Mouse (Mus musculus): ENCODE data around the gene Gpr19. TPM values are rescaled to one million over a fixed set of nuclear protein-coding genes. Genes with fewer than 3 reads are reported as not detected.

Gpr19 gene
- 21.9 TPM for total RNA-seq (2023)

GRCm38 (mm10) chr6:134898095-134898965 lies at the start of gene Gpr19:
Gene Gpr19, minus strand, starts transcription at chr6:134898578.

GRCm38 (mm10) chr6:134920190-134921013 lies 22.0 kb upstream of the Gpr19 start, which contains the start of gene Cdkn1b:
Gene Cdkn1b, plus strand, starts transcription at chr6:134920401.

GRCm38 (mm10) chr6:134829786-134830700 lies 68.3 kb downstream of the Gpr19 start, which contains the start of gene Crebl2:
Gene Crebl2, plus strand, starts transcription at chr6:134830154.

Other genes starting within 250 kb of the Gpr19 start
- gene Dusp16, start 106.0 kb downstream of the Gpr19 start, total RNA-seq (2023): 6.7 TPM
- 18.6 TPM for gene Crebl2, start 68.4 kb downstream of the Gpr19 start, total RNA-seq (2023)
- 170 TPM for gene Cdkn1b, start 21.8 kb upstream of the Gpr19 start, total RNA-seq (2023)
- gene Apold1, start 83.1 kb upstream of the Gpr19 start, total RNA-seq (2023): 0.43 TPM
- gene Ddx47, start 113.0 kb upstream of the Gpr19 start, total RNA-seq (2023): 126 TPM
- 0.34 TPM for gene Gprc5a, start 167.1 kb upstream of the Gpr19 start, total RNA-seq (2023)
- not detected for gene Gprc5d, start 219.7 kb upstream of the Gpr19 start, total RNA-seq (2023)

All from CD8-positive naive resting alpha-beta T cell, adult 57 days (primary cell).